Mouse (Mus musculus): ENCODE measurements around the gene Bfar. TPM values are rescaled to one million over a fixed set of nuclear protein-coding genes. Genes with fewer than 3 reads are reported as not detected.
A peak's percentile ranks its signal among the peaks of the same experiment; 100 is the strongest.
"Not testable (repeated sequence)": the region's sequence is repeated elsewhere in the genome, so short reads cannot be mapped to it uniquely, and the experiment has no call there.

Bfar gene
- total RNA-seq, 2 experiments from 2014 or later: 36.8 to 39.0 TPM

DNA sequence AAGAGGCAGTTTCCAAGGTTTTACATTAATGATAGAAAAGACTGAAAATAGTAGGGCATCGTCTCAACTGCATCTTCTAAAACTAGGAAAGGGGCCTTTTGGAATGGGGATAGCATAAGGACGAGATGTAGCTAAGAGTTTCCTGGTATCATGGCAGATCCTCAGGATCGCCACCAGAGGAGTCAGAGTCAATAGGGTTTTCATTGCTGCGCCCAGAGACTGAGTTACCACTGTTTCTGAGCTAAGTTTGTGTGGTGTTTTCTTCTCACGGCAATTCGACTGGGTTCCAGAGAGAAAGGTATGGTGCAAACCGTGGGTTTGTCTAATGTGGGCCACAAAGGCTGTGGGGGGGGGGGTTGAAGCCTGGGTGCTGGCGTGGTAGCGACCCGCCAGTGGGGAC lies 33.0 kb downstream of the Bfar start:
- intact Hi-C loops (cut with DNase I): no loop called here
- no peak for DNase-seq (ENCODE audit: extremely low spot score in 1 of 2, low spot score in 2 of 2)

DNA sequence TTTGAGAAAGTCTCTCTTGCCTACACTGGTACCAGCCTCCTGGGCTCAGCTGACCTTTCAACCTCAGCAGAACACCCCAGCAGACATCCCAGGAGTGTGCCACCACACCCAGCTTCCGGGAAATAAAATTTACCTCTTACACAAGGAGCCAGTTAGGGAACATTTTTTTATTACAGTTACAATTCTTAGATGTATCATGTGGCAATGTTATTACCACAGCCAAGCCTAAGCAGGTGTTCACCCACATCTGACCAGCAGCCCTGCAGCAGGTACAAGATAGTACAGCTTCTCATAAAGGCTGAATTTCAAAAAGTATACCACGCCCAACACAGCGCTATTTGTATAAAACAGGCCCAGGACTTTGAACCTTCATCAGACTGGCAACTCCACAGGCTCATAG lies 43.3 kb downstream of the Bfar start:
- intact Hi-C loops (cut with DNase I): no loop called here
- no peak for DNase-seq (ENCODE audit: extremely low spot score in 1 of 2, low spot score in 2 of 2)

DNA sequence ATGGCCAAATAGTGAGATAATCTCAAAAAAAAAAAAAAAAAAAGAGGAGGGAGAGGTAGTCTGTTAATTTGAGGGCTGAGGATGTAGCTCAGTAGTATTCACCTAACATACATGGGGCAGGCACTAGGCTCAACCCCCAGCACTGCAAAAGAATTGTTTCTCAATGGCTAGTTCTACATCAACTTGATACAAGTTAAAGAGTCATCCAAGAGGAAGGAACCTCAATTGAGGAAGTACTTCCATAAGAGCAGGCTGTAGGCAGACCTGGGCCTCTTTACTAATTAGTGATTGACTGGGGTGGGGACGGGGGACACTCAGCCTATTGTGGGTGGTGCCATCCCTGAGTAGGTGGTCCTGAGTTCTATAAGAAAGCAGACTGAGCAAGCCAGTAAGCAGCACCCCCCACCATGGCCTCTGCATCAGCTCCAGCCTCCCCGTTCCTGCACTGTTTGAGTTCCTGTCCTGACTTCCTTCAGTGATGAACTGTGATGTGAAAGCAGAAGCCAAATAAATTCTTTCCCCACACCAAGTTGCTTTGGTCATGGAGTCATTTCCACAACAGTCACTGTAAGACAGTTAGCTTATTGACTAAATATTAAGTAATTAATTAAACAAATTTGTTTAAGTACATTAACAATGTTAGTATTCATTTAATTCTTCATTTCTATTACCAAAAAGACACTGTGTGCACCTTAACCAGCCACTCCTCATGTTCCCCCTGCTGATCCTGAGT lies 45.3 kb downstream of the Bfar start:
- no peak for DNase-seq (ENCODE audit: extremely low spot score in 1 of 2, low spot score in 2 of 2)
- intact Hi-C loops (cut with DNase I): no loop called here

DNA sequence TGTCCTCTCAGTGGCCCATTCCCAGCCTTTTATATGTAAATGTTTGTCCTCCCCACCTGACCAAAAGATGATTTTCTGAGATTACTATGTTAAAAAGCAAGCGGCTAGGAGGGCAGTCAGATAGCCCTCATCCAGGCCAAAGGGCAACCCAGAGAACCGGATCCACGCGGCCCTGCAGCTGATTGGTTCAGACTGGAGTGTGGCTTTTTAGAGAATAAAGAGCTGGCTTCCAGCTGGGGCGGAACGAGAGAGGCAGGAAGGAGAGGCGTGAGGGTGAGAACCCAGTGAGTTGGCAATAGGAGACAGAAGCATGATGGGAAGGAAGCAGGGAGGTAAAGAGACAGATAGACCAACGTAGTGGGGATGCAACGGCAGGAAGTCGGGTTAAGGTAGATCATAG lies 51.3 kb downstream of the Bfar start:
- peak in 1 of 2 experiments; percentile 37 for DNase-seq (ENCODE audit: extremely low spot score in 1 of 2, low spot score in 2 of 2)
- intact Hi-C loops (cut with DNase I): no loop called here

DNA sequence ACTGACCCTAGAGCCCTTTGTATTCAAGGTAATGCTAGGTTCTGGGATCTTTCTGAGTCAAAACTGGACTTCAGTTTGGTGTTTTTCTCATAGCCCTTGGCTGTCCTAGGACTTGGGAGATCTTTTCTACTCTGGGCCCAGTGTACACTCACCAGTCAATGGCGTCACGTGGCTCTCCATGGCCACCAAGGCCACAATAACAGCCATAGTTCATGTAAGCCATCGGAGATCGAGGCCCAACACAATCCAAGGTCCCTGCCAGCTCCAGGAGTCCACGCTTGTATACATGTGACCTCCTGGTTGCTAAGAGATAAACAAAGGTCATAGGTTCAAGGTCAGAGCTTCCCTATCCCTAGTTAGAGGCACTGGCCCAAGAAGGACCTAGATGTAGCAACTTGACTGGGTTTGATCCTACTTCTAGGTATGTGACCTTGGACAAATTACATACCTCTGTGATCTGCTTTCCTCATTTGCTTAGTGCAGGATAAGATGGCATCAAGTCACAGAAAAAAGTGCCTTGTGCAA lies 56.2 kb downstream of the Bfar start:
- intact Hi-C loops (cut with DNase I): no loop called here

DNA sequence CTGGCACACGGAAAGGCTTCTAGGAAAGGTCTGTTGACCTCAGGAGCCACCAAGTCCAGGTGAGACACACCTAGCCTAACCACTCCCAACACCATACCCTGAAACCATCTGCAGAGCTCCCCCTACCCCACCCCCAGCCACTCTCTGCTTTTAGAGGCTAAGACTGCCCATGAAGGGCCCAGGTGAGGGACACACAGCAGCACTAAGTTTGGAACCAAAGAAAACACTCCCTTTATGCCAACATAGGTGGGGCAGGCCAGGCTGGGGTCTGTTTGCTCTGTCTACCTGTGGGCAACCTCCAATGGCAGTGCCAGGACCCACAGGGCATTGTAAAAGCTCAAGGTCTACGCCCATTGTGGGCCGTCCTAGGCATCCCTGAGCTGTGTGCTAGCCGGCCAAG lies 57.8 kb downstream of the Bfar start:
- intact Hi-C loops (cut with DNase I): no loop called here
- no peak for DNase-seq (ENCODE audit: extremely low spot score in 1 of 2, low spot score in 2 of 2)

More for the DNA sequence above, 56.2 kb downstream of the Bfar start:
- DNase-seq (ENCODE audit: extremely low spot score in 1 of 2, low spot score in 2 of 2): no peak

DNA sequence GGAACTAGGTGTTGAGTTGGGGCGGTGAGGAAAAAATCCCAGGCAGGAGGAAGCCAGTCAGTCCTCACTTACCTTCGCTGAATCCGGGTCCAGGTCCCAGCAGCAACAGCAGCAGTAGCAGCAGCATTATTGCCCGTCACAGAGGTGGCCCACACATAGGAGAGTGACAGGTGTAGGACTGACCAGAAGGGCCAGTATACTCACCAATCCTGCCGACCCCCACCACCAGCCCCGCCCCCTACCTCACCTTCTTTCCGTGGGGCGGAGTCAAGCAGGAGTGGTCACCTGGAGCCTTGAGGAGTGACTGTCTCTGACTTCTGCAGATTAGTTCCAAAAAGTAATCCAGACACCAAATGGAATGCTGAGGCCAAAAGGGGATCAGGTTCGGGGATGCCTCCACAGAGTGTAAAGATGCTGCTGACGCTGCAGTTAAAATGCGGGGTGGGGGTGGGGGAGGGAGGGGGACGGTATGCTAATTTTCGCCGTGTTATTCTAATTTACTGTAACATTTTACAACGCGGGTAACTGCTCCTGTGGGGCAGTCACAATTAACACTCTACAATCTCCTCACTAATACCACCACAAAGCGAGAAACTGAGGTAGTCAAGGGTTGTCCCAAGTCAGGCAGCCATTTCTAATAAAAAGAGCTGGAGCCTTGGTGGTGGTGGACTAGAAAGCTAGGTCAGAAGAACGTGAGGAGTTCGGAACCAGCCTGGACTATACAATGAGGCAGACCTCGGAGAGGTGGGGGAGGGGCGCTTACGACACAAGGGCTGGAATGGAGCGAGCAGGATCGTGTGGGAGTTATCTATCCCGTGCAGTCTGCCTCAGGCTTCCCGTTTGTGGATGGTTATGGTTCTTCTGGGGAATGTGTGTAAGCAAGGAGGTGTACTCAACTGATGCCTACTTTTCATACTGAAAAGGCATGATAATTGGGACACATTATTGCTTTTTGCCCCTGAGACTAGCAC lies 58.9 kb downstream of the Bfar start, which contains the start of gene Pla2g10:
Pla2g10 (minus strand) TSS at position 699 of the 971 bp plus-strand sequence.
- DNase-seq (ENCODE audit: extremely low spot score in 1 of 2, low spot score in 2 of 2): no peak
- intact Hi-C loops (cut with DNase I): loop anchor here (10.0 kb wide), 1 partner anchor 296 kb away; no protein-coding TSS in a partner anchor

DNA sequence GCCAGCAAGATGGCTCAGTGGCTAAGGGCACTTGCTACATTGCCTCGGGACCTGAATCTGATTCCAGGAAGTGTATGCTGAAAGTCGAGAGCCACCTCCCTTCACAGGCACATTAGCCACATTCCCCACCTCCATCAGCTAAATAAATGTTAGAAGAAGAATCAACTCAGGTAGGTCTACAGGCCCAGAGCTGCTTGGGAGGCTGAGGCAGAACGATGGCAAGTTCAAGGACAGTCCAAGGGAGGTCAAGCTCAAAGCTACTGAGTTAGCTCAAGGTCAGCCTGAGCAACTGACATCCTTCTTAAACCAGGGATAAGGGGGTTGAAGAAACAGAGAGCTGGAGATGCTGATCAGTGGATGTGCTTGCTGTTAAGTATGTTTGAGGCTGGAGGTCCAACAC lies 61.1 kb downstream of the Bfar start:
- no peak for DNase-seq (ENCODE audit: extremely low spot score in 1 of 2, low spot score in 2 of 2)
- intact Hi-C loops (cut with DNase I): loop anchor here (10.0 kb wide), 1 partner anchor 298 kb away; no protein-coding TSS in a partner anchor

DNA sequence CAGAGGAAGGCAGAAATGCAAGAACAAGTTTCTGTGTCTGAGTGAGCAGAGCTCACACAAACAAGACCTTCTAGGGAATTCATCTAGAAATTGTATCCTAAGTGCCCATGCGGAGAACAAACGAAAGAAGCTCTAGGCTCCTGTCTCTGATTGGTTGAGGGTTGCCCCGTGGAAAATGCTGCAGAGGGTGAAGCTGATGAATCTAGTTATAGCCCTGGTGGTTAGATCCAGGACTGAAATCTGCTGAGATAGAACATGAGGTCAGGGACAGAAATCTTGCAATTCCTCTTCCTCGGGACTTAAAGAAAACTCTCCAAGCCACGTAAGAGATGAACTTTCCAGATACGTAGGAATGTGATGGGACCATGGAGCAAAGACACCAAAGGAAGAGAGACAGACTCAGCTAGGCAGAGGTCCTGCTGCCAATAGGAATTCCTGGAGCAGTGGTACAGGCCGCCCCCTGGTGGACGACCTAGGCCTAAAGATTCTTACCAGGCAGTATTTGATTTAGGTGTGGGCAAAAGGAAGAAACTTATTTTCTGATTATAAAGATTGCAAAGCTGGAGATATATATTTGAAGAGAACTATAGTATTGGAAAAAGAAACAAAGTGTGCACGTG lies 62.0 kb downstream of the Bfar start:
- intact Hi-C loops (cut with DNase I): loop anchor here (10.0 kb wide), 1 partner anchor 299 kb away; no protein-coding TSS in a partner anchor
- DNase-seq (ENCODE audit: extremely low spot score in 1 of 2, low spot score in 2 of 2): peak; percentile 61 to 80

DNA sequence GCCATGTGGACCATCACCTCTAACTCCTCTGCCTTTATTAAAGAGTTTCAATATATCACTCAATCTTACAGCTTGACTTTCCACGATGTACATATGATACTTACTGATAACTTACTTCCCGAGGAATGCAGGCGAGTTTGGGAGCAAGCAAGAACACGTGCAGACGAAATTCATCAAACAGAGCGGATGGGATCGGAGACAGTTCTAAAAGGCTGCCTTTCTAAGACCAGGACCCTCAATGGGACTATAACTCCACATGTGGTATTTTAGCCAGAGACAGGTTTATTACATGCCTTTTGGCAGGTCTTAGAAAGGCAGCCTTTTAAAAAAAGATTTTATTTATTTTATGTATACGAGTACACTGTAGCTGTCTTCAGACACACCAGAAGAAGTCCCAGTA lies 64.3 kb downstream of the Bfar start:
- intact Hi-C loops (cut with DNase I): loop anchor here (10.0 kb wide), 1 partner anchor 301 kb away; no protein-coding TSS in a partner anchor
- DNase-seq (ENCODE audit: extremely low spot score in 1 of 2, low spot score in 2 of 2): no peak

DNA sequence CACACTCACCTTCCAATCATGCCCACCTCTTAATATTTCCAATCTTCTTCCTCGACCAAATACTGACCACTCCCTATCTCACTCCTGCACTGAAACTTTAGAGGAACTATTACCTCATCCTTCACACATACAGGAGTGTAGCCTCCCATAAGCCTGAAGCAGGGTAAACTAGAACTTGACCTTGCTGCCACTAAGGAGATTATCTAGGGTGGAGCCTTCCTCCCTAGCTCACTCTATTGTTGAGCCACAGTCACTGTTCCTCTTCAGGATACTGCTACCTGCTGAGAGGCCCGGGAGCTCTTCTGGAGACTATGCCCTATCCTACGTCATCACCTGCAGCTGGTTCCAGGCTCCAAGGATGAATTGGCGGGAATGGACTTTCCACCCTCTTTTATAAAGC lies 67.4 kb downstream of the Bfar start:
- intact Hi-C loops (cut with DNase I): loop anchor here (10.0 kb wide), 1 partner anchor 304 kb away; no protein-coding TSS in a partner anchor

DNA sequence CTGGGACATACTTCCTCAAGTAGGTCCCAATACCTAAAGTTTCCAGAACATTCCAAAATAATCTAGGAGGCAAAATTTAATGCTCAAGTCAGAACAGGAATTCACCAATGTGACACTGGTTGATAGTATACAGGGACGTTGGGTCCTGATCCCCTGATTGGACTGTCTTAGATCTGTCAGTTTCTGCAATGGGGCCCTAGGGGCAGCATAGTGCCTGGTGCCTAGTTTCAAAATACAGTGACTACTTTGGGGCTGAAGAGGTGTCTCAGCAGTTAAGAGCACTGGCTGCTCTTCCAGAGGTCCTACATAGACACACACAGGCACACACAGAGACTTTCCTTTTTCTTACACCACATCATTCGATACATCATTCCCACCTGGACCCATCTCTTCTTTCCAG lies 69.2 kb downstream of the Bfar start:
- intact Hi-C loops (cut with DNase I): no loop called here
- no peak for DNase-seq (ENCODE audit: extremely low spot score in 1 of 2, low spot score in 2 of 2)

More for the DNA sequence above, 67.4 kb downstream of the Bfar start:
- DNase-seq (ENCODE audit: extremely low spot score in 1 of 2, low spot score in 2 of 2): not testable (repeated sequence)

DNA sequence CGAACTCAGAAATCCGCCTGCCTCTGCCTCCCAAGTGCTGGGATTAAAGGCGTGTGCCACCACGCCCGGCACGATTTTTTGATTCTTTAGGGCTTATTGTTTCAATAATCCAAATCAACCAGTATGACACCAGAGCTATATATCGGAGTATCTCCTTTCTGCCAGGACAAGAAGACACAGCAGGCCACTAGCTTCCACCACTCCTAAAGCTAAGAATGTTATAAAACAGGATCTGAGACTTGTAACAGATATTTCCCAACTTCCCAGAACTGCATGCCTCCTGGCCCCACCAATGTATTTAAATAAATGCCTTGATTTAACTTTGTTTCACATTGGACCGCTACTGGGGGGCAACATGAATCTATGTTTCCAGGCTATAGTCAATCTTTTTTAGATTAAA lies 76.0 kb downstream of the Bfar start:
- DNase-seq (ENCODE audit: extremely low spot score in 1 of 2, low spot score in 2 of 2): no peak
- intact Hi-C loops (cut with DNase I): no loop called here

DNA sequence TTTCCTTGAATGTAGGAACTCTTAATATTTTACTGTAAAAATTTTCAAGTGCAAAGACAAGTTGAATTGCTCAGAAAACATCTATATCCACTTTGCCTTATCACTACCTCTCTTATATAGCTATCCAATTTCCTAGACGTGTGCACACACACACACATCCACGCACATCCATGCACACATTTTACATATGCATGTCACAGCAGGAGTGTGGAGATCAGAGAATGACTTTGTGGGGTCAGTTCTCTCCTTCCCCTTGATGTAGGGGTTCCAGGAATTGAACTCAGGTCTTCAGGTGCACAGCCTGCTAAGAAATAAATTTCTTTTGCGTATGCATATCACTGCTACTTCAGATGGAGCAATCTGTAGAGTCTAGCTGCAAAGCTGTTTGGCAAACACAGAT lies 76.5 kb downstream of the Bfar start:
- intact Hi-C loops (cut with DNase I): no loop called here
- DNase-seq (ENCODE audit: extremely low spot score in 1 of 2, low spot score in 2 of 2): no peak

DNA sequence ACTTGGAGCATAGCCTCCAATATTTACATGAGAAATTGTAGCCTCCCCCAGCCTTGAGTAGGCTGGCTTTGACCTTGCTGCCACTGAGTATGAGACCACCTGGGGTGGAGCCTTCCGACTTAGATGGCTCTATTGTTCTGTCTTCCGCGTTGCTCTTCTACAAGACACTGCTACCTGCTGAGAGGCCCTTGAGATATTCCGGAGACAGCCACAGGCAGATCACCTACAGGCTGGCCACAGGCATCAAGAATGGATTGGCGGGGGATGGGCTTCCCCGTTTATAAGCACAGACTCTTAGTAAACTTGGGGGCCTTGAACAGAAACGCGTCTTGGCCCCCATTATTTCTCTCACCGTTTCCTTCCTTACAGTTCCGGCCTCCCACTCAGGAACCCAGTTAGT lies 77.2 kb downstream of the Bfar start:
- DNase-seq (ENCODE audit: extremely low spot score in 1 of 2, low spot score in 2 of 2); intact Hi-C loops (cut with DNase I): not testable (repeated sequence)

DNA sequence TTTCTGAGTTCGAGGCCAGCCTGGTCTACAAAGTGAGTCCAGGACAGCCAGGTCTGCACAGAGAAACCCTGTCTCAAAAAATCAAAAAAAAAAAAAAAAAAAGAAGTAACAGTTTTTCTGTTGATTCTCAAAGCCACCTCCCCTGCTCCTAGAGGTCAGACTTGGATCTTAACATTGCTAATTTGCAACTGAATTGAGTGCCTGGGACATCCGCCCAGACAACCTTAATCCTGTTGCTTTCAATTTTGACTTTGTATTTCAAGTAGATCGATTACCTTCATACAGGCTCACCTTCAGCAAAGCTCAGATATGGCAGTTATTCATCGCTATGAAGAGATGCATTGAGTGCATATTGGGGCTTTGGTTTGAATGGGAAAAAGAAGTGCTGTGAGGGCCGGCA lies 77.6 kb downstream of the Bfar start:
- DNase-seq (ENCODE audit: extremely low spot score in 1 of 2, low spot score in 2 of 2): no peak
- intact Hi-C loops (cut with DNase I): no loop called here

DNA sequence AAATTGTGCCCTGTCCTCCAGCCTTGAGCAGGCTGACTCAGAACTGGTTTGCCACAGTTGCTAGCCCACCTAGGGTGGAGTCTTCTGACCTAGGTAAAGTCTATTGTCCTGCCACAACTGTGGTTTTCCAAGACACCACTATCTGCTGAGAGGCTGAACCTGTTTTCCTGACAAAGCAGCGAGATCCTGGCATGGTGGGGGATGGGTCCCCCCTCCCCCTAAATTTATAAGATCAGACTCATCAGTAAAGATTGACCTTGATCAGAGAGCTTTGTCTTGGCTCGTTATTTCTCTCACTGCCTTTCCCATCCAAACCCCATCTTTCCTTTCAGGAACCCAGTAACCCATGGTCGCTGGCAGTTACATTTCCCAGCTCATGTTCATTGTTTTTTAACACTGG lies 78.3 kb downstream of the Bfar start:
- intact Hi-C loops (cut with DNase I): no loop called here
- no peak for DNase-seq (ENCODE audit: extremely low spot score in 1 of 2, low spot score in 2 of 2)

DNA sequence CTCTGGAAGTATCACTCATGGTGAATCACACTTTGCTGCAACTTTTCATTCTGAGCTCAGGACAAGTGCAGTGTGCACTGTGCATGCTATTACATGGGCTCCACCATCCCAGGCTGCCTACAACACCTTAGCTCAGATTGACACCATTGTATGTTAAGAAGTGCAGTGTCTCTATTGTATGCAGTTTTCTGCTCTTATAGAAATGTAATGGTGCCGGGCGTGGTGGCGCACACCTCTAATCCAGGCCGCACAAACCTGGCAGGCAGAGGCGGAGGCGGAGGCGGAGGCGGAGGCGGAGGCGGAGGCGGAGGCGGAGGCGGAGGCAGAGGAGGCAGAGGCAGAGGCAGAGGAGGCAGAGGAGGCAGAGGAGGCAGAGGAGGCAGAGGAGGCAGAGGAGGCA lies 79.0 kb downstream of the Bfar start:
- no peak for DNase-seq (ENCODE audit: extremely low spot score in 1 of 2, low spot score in 2 of 2)
- intact Hi-C loops (cut with DNase I): no loop called here
